8 mouse cellular contexts compared by ENCODE assay signal in the genomic region with DNA sequence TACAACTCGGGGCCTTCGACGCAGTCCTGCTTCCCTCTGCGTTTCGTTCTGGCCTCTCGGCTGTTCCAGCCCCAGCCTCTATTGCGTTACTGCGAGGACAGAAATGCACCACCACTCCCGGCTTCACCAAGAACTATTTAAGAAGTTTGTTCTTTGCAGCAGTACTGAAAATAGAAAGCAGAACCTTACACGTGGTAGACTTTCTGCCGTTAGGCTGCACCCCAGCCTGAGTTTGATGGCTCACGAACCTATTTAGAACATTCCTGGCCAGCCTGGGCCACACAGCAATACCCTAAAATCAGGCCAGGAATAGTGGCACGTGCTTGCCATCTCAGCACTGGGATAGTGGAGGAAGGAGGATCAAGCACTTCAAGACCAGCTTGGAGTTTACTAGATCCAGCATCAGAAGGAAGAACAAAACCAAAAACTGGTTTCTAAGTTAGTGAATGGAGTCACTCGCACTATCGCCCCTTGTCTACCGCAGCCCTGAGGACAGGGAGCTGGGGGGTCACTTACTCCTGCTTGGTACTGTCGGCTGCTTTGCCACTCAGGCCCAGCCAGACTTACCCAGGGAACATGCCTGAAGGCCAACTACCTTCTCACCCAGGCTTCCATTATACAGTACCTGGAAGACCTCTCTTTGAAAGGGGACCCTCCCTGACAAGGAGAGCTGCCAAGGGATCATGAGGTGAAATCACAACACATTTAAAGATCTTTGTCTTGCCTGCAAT. TPM values are rescaled to one million over a fixed set of nuclear protein-coding genes. Genes with fewer than 3 reads are reported as not detected.
DNase-seq lines count a peak whose midpoint lies in the region; ATAC-seq and TF ChIP-seq lines count a peak whose summit lies in the region.

No protein-coding gene starts in this region.

- 9% methylated on average over 17 of the region's 17 CpGs for WGBS in heart, embryonic 14.5 days
- WGBS in midbrain, embryonic 11.5 days, result 16% methylated on average over 17 of the region's 17 CpGs

- peak overlapping the region; percentile 68 for H3K9ac ChIP-seq in heart, embryonic 14.5 days (ENCODE audit: low read length)
- peak overlapping the region; percentile 71 for H3K9ac ChIP-seq in midbrain, embryonic 11.5 days (ENCODE audit: low read length)

- peak overlapping the region; percentile 72 to 76 for H3K27ac ChIP-seq in heart, embryonic 14.5 days (replicated peaks in 1 of 2; ENCODE audit: control insufficient read depth in 1 of 2, insufficient read depth in 1 of 2, low read depth in 2 of 2, low read length in 2 of 2)
- peak overlapping the region; percentile 81 for H3K27ac ChIP-seq in midbrain, embryonic 11.5 days (ENCODE audit: low read depth, low read length)

- H3K9me3 ChIP-seq in heart, embryonic 14.5 days (ENCODE audit: control insufficient read depth, low read length), result no peaks in the 10 kb centered on the region
- no peaks in the 10 kb centered on the region for H3K9me3 ChIP-seq in G1E (replicated peaks)
- no peaks in the 10 kb centered on the region for H3K9me3 ChIP-seq in midbrain, embryonic 11.5 days (ENCODE audit: control insufficient read depth, low read length)

- H3K4me2 ChIP-seq in heart, embryonic 14.5 days (ENCODE audit: low read length), result peak overlapping the region; percentile 67
- peak overlapping the region; percentile 77 for H3K4me2 ChIP-seq in midbrain, embryonic 11.5 days

- DNase-seq in heart, adult 8-10 months (ENCODE audit: low spot score), result no peak
- DNase-seq in G1E (ENCODE audit: low spot score) (no peak), MN1 (ENCODE audit: low spot score) (no peak)
- DNase-seq in midbrain, embryonic 11.5 days (ENCODE audit: low spot score, missing footprints), result no peak
- no peak for DNase-seq in Muller cell, postnatal 12 days (ENCODE audit: inconsistent ontology term)
- DNase-seq in right cerebral cortex, adult 18-20 months, result no peak

- no peak for TF ChIP-seq CTCF in G1E (IDR thresholded peaks at IDR 0.05; ENCODE audit: low read depth, low read length)

- H3K27me3 ChIP-seq in heart, embryonic 14.5 days (ENCODE audit: control insufficient read depth, insufficient read depth, low read length), result no peaks in the 10 kb centered on the region
- H3K27me3 ChIP-seq in G1E (ENCODE audit: insufficient read depth, low read length), result no peaks in the 10 kb centered on the region
- H3K27me3 ChIP-seq in midbrain, embryonic 11.5 days (ENCODE audit: control insufficient read depth, insufficient read depth, low read length), result no peaks in the 10 kb centered on the region

- peak overlapping the region; percentile 43 to 55 for H3K4me3 ChIP-seq in heart, embryonic 14.5 days (ENCODE audit: control insufficient read depth in 1 of 2, insufficient read depth in 1 of 2, low read depth in 1 of 2, low read length in 2 of 2)
- H3K4me3 ChIP-seq in G1E (ENCODE audit: low read depth, low read length), result peak overlapping the region; percentile 75
- peak overlapping the region; percentile 83 for H3K4me3 ChIP-seq in midbrain, embryonic 11.5 days (ENCODE audit: low read depth, low read length)

- no peak for ATAC-seq in heart, embryonic 14.5 days (ENCODE audit: insufficient number of reproducible peaks, insufficient read depth, low FRiP score, low read depth)
- ATAC-seq in G1E (ENCODE audit: extremely low read depth, insufficient number of reproducible peaks, low FRiP score, poor library complexity, severe bottlenecking), result no peak
- ATAC-seq in granulocyte monocyte progenitor cell, adult 5-6 weeks (replicated peaks; ENCODE audit: poor library complexity, severe bottlenecking), result peak; percentile 14
- no peak for ATAC-seq in midbrain, embryonic 11.5 days (ENCODE audit: low FRiP score)

- H3K36me3 ChIP-seq in heart, embryonic 14.5 days (ENCODE audit: control insufficient read depth, insufficient read depth, low read length), result peaks cover 46% of the 10 kb centered on the region
- peaks cover 80% of the 10 kb centered on the region for H3K36me3 ChIP-seq in G1E (replicated peaks)
- peaks cover 24% of the 10 kb centered on the region for H3K36me3 ChIP-seq in midbrain, embryonic 11.5 days (ENCODE audit: control insufficient read depth, insufficient read depth, low read length)

- H3K4me1 ChIP-seq in heart, embryonic 14.5 days (ENCODE audit: control insufficient read depth in 2 of 2, insufficient read depth in 2 of 2, low read length in 2 of 2), result peaks cover 17 to 33% of the 10 kb centered on the region in 2 experiments
- peaks cover 82% of the 10 kb centered on the region for H3K4me1 ChIP-seq in G1E (ENCODE audit: insufficient read depth, low read depth, low read length)
- peaks cover 24% of the 10 kb centered on the region for H3K4me1 ChIP-seq in midbrain, embryonic 11.5 days (ENCODE audit: control insufficient read depth, insufficient read depth, low read length)

RNA-seq across cellular contexts. Expression of a gene that starts 0.8 kb away (rescaled TPM):
- 116 and 125 TPM in 2 replicates for polyA plus RNA-seq in heart, embryonic 14.5 days (2014; fragmentation: Nextera tagmentation; extraction: Ambion mirVana)
- total RNA-seq in heart, adult 8-10 months (2022), result 100 to 1,000 TPM in 1 of 4 experiments, 10 to 100 TPM in 3; 92.9 to 107 (median 97.0) TPM
- total RNA-seq in G1E (2014; fragmentation: Nextera tagmentation) (37.3 and 41.7 TPM in 2 replicates), G1E (2017) (36.0 and 42.0 TPM in 2 replicates)
- polyA plus RNA-seq in G1E (2012), result 244 and 272 TPM in 2 replicates
- 85.0 and 105 TPM in 2 replicates for total RNA-seq in granulocyte monocyte progenitor cell, adult 5-6 weeks (2014; fragmentation: Nextera tagmentation)
- 94.1 and 106 TPM in 2 replicates for total RNA-seq in granulocyte monocyte progenitor cell, adult 5-6 weeks (2017)
- 222 and 252 TPM in 2 replicates for polyA plus RNA-seq in midbrain, embryonic 11.5 days (2014; fragmentation: Nextera tagmentation; extraction: Ambion mirVana)

RNA-seq across cellular contexts. Expression of a gene that starts 6.5 kb away (rescaled TPM):
- polyA plus RNA-seq in heart, embryonic 14.5 days (2014; fragmentation: Nextera tagmentation; extraction: Ambion mirVana), result 2,007 and 2,169 TPM in 2 replicates
- total RNA-seq in heart, adult 8-10 months (2022), result 1,000 to 10,000 TPM; 1,795 to 2,190 (median 1,939) TPM
- total RNA-seq in G1E (2014; fragmentation: Nextera tagmentation) (57.3 and 71.6 TPM in 2 replicates), G1E (2017) (376 and 446 TPM in 2 replicates)
- polyA plus RNA-seq in G1E (2012), result 1,650 and 1,908 TPM in 2 replicates
- 382 and 438 TPM in 2 replicates for total RNA-seq in granulocyte monocyte progenitor cell, adult 5-6 weeks (2014; fragmentation: Nextera tagmentation)
- total RNA-seq in granulocyte monocyte progenitor cell, adult 5-6 weeks (2017), result 172 and 277 TPM in 2 replicates
- polyA plus RNA-seq in midbrain, embryonic 11.5 days (2014; fragmentation: Nextera tagmentation; extraction: Ambion mirVana), result 404 and 476 TPM in 2 replicates

RNA-seq across cellular contexts. Expression of a gene that starts 12.7 kb away (rescaled TPM):
- 3.9 and 6.3 TPM in 2 replicates for polyA plus RNA-seq in heart, embryonic 14.5 days (2014; fragmentation: Nextera tagmentation; extraction: Ambion mirVana)
- total RNA-seq in heart, adult 8-10 months (2022), result 1 to 10 TPM; 5.9 to 9.8 (median 8.3) TPM
- total RNA-seq in G1E (2014; fragmentation: Nextera tagmentation) (7.7 and 11.4 TPM in 2 replicates), G1E (2017) (8.7 and 10.9 TPM in 2 replicates)
- polyA plus RNA-seq in G1E (2012), result 35.3 and 41.9 TPM in 2 replicates
- total RNA-seq in granulocyte monocyte progenitor cell, adult 5-6 weeks (2014; fragmentation: Nextera tagmentation), result 0.67 and 3.6 TPM in 2 replicates
- 2.1 and 2.2 TPM in 2 replicates for total RNA-seq in granulocyte monocyte progenitor cell, adult 5-6 weeks (2017)
- 11.8 and 12.4 TPM in 2 replicates for polyA plus RNA-seq in midbrain, embryonic 11.5 days (2014; fragmentation: Nextera tagmentation; extraction: Ambion mirVana)

RNA-seq across cellular contexts. Expression of a gene that starts 33.3 kb away (rescaled TPM):
- polyA plus RNA-seq in heart, embryonic 14.5 days (2014; fragmentation: Nextera tagmentation; extraction: Ambion mirVana), result 48.6 and 54.0 TPM in 2 replicates
- total RNA-seq in heart, adult 8-10 months (2022), result 10 to 100 TPM; 15.8 to 18.0 (median 17.6) TPM
- total RNA-seq in G1E (2014; fragmentation: Nextera tagmentation) (152 and 175 TPM in 2 replicates), G1E (2017) (70.0 and 84.0 TPM in 2 replicates)
- 1,090 and 1,330 TPM in 2 replicates for polyA plus RNA-seq in G1E (2012)
- total RNA-seq in granulocyte monocyte progenitor cell, adult 5-6 weeks (2014; fragmentation: Nextera tagmentation), result 33.8 and 55.2 TPM in 2 replicates
- 30.7 and 48.4 TPM in 2 replicates for total RNA-seq in granulocyte monocyte progenitor cell, adult 5-6 weeks (2017)
- 135 and 154 TPM in 2 replicates for polyA plus RNA-seq in midbrain, embryonic 11.5 days (2014; fragmentation: Nextera tagmentation; extraction: Ambion mirVana)

RNA-seq across cellular contexts. Expression of a gene that starts 43.9 kb away (rescaled TPM):
- polyA plus RNA-seq in heart, embryonic 14.5 days (2014; fragmentation: Nextera tagmentation; extraction: Ambion mirVana), result not detected in 2 replicates
- 1 to 10 TPM in 2 of 4 experiments, under 1 TPM in 2; 0.91 to 1.3 (median 1.1) TPM for total RNA-seq in heart, adult 8-10 months (2022)
- total RNA-seq in G1E (2014; fragmentation: Nextera tagmentation) (not detected in 2 replicates), G1E (2017) (0.12 TPM in 1 of 2 replicates, not detected in the other)
- not detected in 2 replicates for polyA plus RNA-seq in G1E (2012)
- not detected in 2 replicates for total RNA-seq in granulocyte monocyte progenitor cell, adult 5-6 weeks (2014; fragmentation: Nextera tagmentation)
- total RNA-seq in granulocyte monocyte progenitor cell, adult 5-6 weeks (2017), result not detected in 2 replicates
- polyA plus RNA-seq in midbrain, embryonic 11.5 days (2014; fragmentation: Nextera tagmentation; extraction: Ambion mirVana), result 0.05 and 0.22 TPM in 2 replicates

Comparison
In these comparisons a context has a peak if more than half of its experiments do, and no peak if none do; other contexts are left out.
1. RNA of a gene that starts 6.5 kb away (total RNA-seq): 1,795 to 2,190 TPM in heart, adult 8-10 months; 172 to 438 TPM in granulocyte monocyte progenitor cell, adult 5-6 weeks and 57.3 to 446 TPM in G1E; every median in the first group is over 4 times any median in the second.
2. Peak in every context shown above with its lines, with median percentiles within 50 percentile points of each other: H3K4me3 ChIP-seq.